Mouse (Mus musculus): ENCODE measurements around the gene Snap91. TPM values are rescaled to one million over a fixed set of nuclear protein-coding genes. Genes with fewer than 3 reads are reported as not detected.

Snap91 gene
- polyA plus RNA-seq, 1 experiment from 2014 or later, result 4.7 TPM

GRCm38 (mm10) chr9:86772897-86773296, 107.6 kb downstream of the Snap91 start:
- H3K4me2 ChIP-seq (ENCODE audit: low read depth, low read length), result no peak overlapping the region
- H3K9me3 ChIP-seq (ENCODE audit: control insufficient read depth, low read length), result no peaks in the 10 kb centered on the region
- no peaks in the 10 kb centered on the region; the same call in 1 of the 2 replicates for H3K4me1 ChIP-seq (ENCODE audit: control insufficient read depth, insufficient read depth, low read length)
- H3K4me3 ChIP-seq (ENCODE audit: low read length), result no peak overlapping the region
- ATAC-seq, result no peak
- H3K9ac ChIP-seq (ENCODE audit: low read depth, low read length), result no peak overlapping the region
- no peak overlapping the region for H3K27ac ChIP-seq (ENCODE audit: low read length)
- no peaks in the 10 kb centered on the region for H3K27me3 ChIP-seq (replicated peaks; ENCODE audit: control insufficient read depth, insufficient read depth, low read length)
- WGBS, result 85% methylated on average over 3 of the region's 3 CpGs
- H3K36me3 ChIP-seq (ENCODE audit: control insufficient read depth, insufficient read depth, low read length), result no peaks in the 10 kb centered on the region

- 56% methylated on average over 10 of the region's 10 CpGs for WGBS
- Histone ChIP-seq H3K36me3 (ENCODE audit: control insufficient read depth, insufficient read depth, low read length) (no peaks in the 10 kb centered on the region), H3K9ac (ENCODE audit: low read depth, low read length) (no peak overlapping the region), H3K4me3 (ENCODE audit: low read length) (no peak overlapping the region), H3K27ac (ENCODE audit: low read length) (no peak overlapping the region), H3K9me3 (ENCODE audit: control insufficient read depth, low read length) (no peaks in the 10 kb centered on the region), H3K4me2 (ENCODE audit: low read depth, low read length) (no peak overlapping the region), H3K27me3 (replicated peaks; ENCODE audit: control insufficient read depth, insufficient read depth, low read length) (no peaks in the 10 kb centered on the region), H3K4me1 (ENCODE audit: control insufficient read depth, insufficient read depth, low read length) (no peaks in the 10 kb centered on the region)
- ATAC-seq, result no peak
These were observed 113.5 kb downstream of the Snap91 start for GRCm38 (mm10) chr9:86766991-86767390.

- Histone ChIP-seq H3K9me3 (ENCODE audit: control insufficient read depth, low read length) (no peaks in the 10 kb centered on the region), H3K4me1 (ENCODE audit: control insufficient read depth, insufficient read depth, low read length) (no peaks in the 10 kb centered on the region), H3K27ac (ENCODE audit: low read length) (no peak overlapping the region), H3K9ac (ENCODE audit: low read depth, low read length) (no peak overlapping the region), H3K27me3 (replicated peaks; ENCODE audit: control insufficient read depth, insufficient read depth, low read length) (no peaks in the 10 kb centered on the region), H3K4me3 (ENCODE audit: low read length) (no peak overlapping the region), H3K4me2 (ENCODE audit: low read depth, low read length) (no peak overlapping the region), H3K36me3 (ENCODE audit: control insufficient read depth, insufficient read depth, low read length) (no peaks in the 10 kb centered on the region)
- ATAC-seq, result no peak
- 66% methylated on average over 2 of the region's 2 CpGs for WGBS
These were observed 116.5 kb downstream of the Snap91 start for GRCm38 (mm10) chr9:86764002-86764401.

- no peak overlapping the region for H3K4me2 ChIP-seq (ENCODE audit: low read depth, low read length)
- no peaks in the 10 kb centered on the region for H3K36me3 ChIP-seq (ENCODE audit: control insufficient read depth, insufficient read depth, low read length)
- no peak overlapping the region for H3K9ac ChIP-seq (ENCODE audit: low read depth, low read length)
- no peak for ATAC-seq
- no peaks in the 10 kb centered on the region for H3K4me1 ChIP-seq (ENCODE audit: control insufficient read depth, insufficient read depth, low read length)
- no peaks in the 10 kb centered on the region for H3K9me3 ChIP-seq (ENCODE audit: control insufficient read depth, low read length)
- no peak overlapping the region for H3K4me3 ChIP-seq (ENCODE audit: low read length)
- no peak overlapping the region for H3K27ac ChIP-seq (ENCODE audit: low read length)
- 60% methylated on average over 8 of the region's 8 CpGs for WGBS
- no peaks in the 10 kb centered on the region for H3K27me3 ChIP-seq (replicated peaks; ENCODE audit: control insufficient read depth, insufficient read depth, low read length)
These were observed 117.7 kb downstream of the Snap91 start for GRCm38 (mm10) chr9:86762477-86763376.

GRCm38 (mm10) chr9:86745926-86746581, 134.4 kb downstream of the Snap91 start:
- no peak overlapping the region for H3K27ac ChIP-seq (ENCODE audit: low read length)
- peak; percentile 80 for ATAC-seq
- no peaks in the 10 kb centered on the region for H3K36me3 ChIP-seq (ENCODE audit: control insufficient read depth, insufficient read depth, low read length)
- H3K4me1 ChIP-seq (ENCODE audit: control insufficient read depth, insufficient read depth, low read length), result 0 out of 2 replicates have a peak, but pooled peaks cover 2% of the 10 kb centered on the region
- 0 out of 2 replicates have a peak overlapping the region, but pooled peaks have one; percentile 13 for H3K4me2 ChIP-seq (ENCODE audit: low read depth, low read length)
- no peak overlapping the region for H3K4me3 ChIP-seq (ENCODE audit: low read length)
- 26% methylated on average over 13 of the region's 13 CpGs for WGBS
- H3K9me3 ChIP-seq (ENCODE audit: control insufficient read depth, low read length), result no peaks in the 10 kb centered on the region
- no peak overlapping the region for H3K9ac ChIP-seq (ENCODE audit: low read depth, low read length)
- 0 out of 2 replicates have a peak, but pooled peaks cover 3% of the 10 kb centered on the region for H3K27me3 ChIP-seq (replicated peaks; ENCODE audit: control insufficient read depth, insufficient read depth, low read length)

- peak overlapping the region; percentile 38; the same call in 1 of the 2 replicates for H3K4me3 ChIP-seq (ENCODE audit: low read length)
- 0 out of 2 replicates have a peak, but pooled peaks cover 2% of the 10 kb centered on the region for H3K4me1 ChIP-seq (ENCODE audit: control insufficient read depth, insufficient read depth, low read length)
- H3K27ac ChIP-seq (ENCODE audit: low read length), result no peak overlapping the region
- no peak overlapping the region for H3K4me2 ChIP-seq (ENCODE audit: low read depth, low read length)
- H3K36me3 ChIP-seq (ENCODE audit: control insufficient read depth, insufficient read depth, low read length), result no peaks in the 10 kb centered on the region
- no peaks in the 10 kb centered on the region for H3K9me3 ChIP-seq (ENCODE audit: control insufficient read depth, low read length)
- H3K27me3 ChIP-seq (replicated peaks; ENCODE audit: control insufficient read depth, insufficient read depth, low read length), result 0 out of 2 replicates have a peak, but pooled peaks cover 3% of the 10 kb centered on the region
- 28% methylated on average over 5 of the region's 5 CpGs for WGBS
- ATAC-seq, result no peak
- peak overlapping the region; percentile 53; the same call in 1 of the 2 replicates for H3K9ac ChIP-seq (ENCODE audit: low read depth, low read length)
These were observed 136.4 kb downstream of the Snap91 start for GRCm38 (mm10) chr9:86744041-86744440.

GRCm38 (mm10) chr9:86742959-86743911, 137.2 kb downstream of the Snap91 start, which contains the start of gene Prss35:
TSS of gene Prss35 (plus strand) at chr9:86743649.
- Histone ChIP-seq H3K9ac (ENCODE audit: low read depth, low read length) (peak within 1 kb of the TSS; percentile 53), H3K27me3 (replicated peaks; ENCODE audit: control insufficient read depth, insufficient read depth, low read length) (0 out of 2 replicates have a peak, but pooled peaks cover 3% of the 10 kb centered on the region), H3K4me3 (ENCODE audit: low read length) (peak within 1 kb of the TSS; percentile 38), H3K4me1 (ENCODE audit: control insufficient read depth, insufficient read depth, low read length) (0 out of 2 replicates have a peak, but pooled peaks cover 2% of the 10 kb centered on the region), H3K4me2 (ENCODE audit: low read depth, low read length) (peak within 1 kb of the TSS; percentile 45), H3K27ac (ENCODE audit: low read length) (no peak within 1 kb of the TSS), H3K36me3 (ENCODE audit: control insufficient read depth, insufficient read depth, low read length) (no peaks in the 10 kb centered on the region), H3K9me3 (ENCODE audit: control insufficient read depth, low read length) (no peaks in the 10 kb centered on the region)
- 8% methylated on average over 19 of the region's 19 CpGs for WGBS
- peak; percentile 56 for ATAC-seq

- WGBS, result 41% methylated on average over 3 of the region's 3 CpGs
- Histone ChIP-seq H3K4me2 (ENCODE audit: low read depth, low read length) (no peak overlapping the region), H3K27ac (ENCODE audit: low read length) (no peak overlapping the region), H3K4me3 (ENCODE audit: low read length) (no peak overlapping the region), H3K9ac (ENCODE audit: low read depth, low read length) (no peak overlapping the region), H3K9me3 (ENCODE audit: control insufficient read depth, low read length) (no peaks in the 10 kb centered on the region), H3K4me1 (ENCODE audit: control insufficient read depth, insufficient read depth, low read length) (0 out of 2 replicates have a peak, but pooled peaks cover 2% of the 10 kb centered on the region), H3K27me3 (replicated peaks; ENCODE audit: control insufficient read depth, insufficient read depth, low read length) (0 out of 2 replicates have a peak, but pooled peaks cover 3% of the 10 kb centered on the region), H3K36me3 (ENCODE audit: control insufficient read depth, insufficient read depth, low read length) (no peaks in the 10 kb centered on the region)
- no peak for ATAC-seq
These were observed 140.5 kb downstream of the Snap91 start for GRCm38 (mm10) chr9:86739971-86740370.

Measured in intestine, embryonic 16.5 days (tissue).